26 mouse cellular contexts compared by ENCODE assay signal in genomic region chr8:12524279-12524678, GRCm38 (mm10). TPM values are rescaled to one million over a fixed set of nuclear protein-coding genes. Genes with fewer than 3 reads are reported as not detected.
"Had no signal": no experiment of that assay in that cellular context is flagged by ENCODE, and none has a peak within 500 bp of the region (broad histone marks: within the 10 kb centered on the region; RNA-seq: fewer than 3 reads in every experiment).

No protein-coding gene starts in this region.

- H3K36me3 ChIP-seq: limb, embryonic 10.5 days; limb, embryonic 13.5 days; liver, embryonic 12.5 days; liver, embryonic 15.5 days; lung, embryonic 15.5 days; midbrain, embryonic 13.5 days; neural tube, embryonic 12.5 days; neural tube, embryonic 15.5 days; stomach, embryonic 15.5 days had no signal

- H3K9me3 ChIP-seq: limb, embryonic 10.5 days; liver, embryonic 12.5 days; liver, embryonic 15.5 days; lung, embryonic 15.5 days; midbrain, embryonic 13.5 days; stomach, embryonic 15.5 days had no signal

- H3K4me1 ChIP-seq: liver, embryonic 12.5 days; liver, embryonic 15.5 days; lung, embryonic 15.5 days; neural tube, embryonic 15.5 days; stomach, embryonic 15.5 days had no signal

- H3K27me3 ChIP-seq: liver, embryonic 12.5 days; liver, embryonic 15.5 days; lung, embryonic 15.5 days; neural tube, embryonic 15.5 days; stomach, embryonic 15.5 days had no signal

- H3K4me2 ChIP-seq: limb, embryonic 13.5 days; liver, embryonic 12.5 days; liver, embryonic 15.5 days; lung, embryonic 15.5 days; midbrain, embryonic 13.5 days; neural tube, embryonic 12.5 days; neural tube, embryonic 15.5 days; stomach, embryonic 15.5 days had no signal

- H3K9ac ChIP-seq: limb, embryonic 13.5 days; liver, embryonic 12.5 days; liver, embryonic 15.5 days; lung, embryonic 15.5 days; midbrain, embryonic 13.5 days; neural tube, embryonic 12.5 days; neural tube, embryonic 15.5 days; stomach, embryonic 15.5 days had no signal

- DNase-seq: kidney, adult 11 months; kidney, adult 9 months; kidney, postnatal 14 days; kidney, postnatal 4 days; liver; lung, adult 18-20 months; lung, postnatal 10 days; lung, postnatal 36 days; right cerebral cortex, adult 18-20 months; right cerebral cortex, postnatal 14 days; right cerebral cortex, postnatal 4 days; thymus, postnatal 25 days had no signal

- H3K27ac ChIP-seq: limb, embryonic 10.5 days; limb, embryonic 13.5 days; liver, embryonic 12.5 days; liver, embryonic 15.5 days; lung, embryonic 15.5 days; midbrain, embryonic 13.5 days; neural tube, embryonic 12.5 days; neural tube, embryonic 15.5 days; stomach, embryonic 15.5 days had no signal

- H3K4me3 ChIP-seq: limb, embryonic 10.5 days; limb, embryonic 13.5 days; liver, embryonic 12.5 days; liver, embryonic 15.5 days; lung, embryonic 15.5 days; midbrain, embryonic 13.5 days; neural tube, embryonic 12.5 days; neural tube, embryonic 15.5 days; stomach, embryonic 15.5 days had no signal

- ATAC-seq: liver, embryonic 12.5 days; midbrain, embryonic 13.5 days had no signal

RNA-seq across cellular contexts. Expression of gene Spaca7, which starts 48.5 kb away (rescaled TPM):
- total RNA-seq: layer of hippocampus, adult 18-20 months; layer of hippocampus, postnatal 14 days; left cerebral cortex, postnatal 25 days; midbrain, postnatal 0 days had no signal
- polyA plus RNA-seq: limb, embryonic 10.5 days; limb, embryonic 13.5 days; liver, embryonic 12.5 days; liver, embryonic 15.5 days; lung, embryonic 15.5 days; midbrain, embryonic 13.5 days; midbrain, postnatal 0 days; neural tube, embryonic 12.5 days; neural tube, embryonic 15.5 days; stomach, embryonic 15.5 days; thymus, postnatal 0 days had no signal
